Mouse (Mus musculus): Measurements from ENCODE around the gene Gm17545.

DNA sequence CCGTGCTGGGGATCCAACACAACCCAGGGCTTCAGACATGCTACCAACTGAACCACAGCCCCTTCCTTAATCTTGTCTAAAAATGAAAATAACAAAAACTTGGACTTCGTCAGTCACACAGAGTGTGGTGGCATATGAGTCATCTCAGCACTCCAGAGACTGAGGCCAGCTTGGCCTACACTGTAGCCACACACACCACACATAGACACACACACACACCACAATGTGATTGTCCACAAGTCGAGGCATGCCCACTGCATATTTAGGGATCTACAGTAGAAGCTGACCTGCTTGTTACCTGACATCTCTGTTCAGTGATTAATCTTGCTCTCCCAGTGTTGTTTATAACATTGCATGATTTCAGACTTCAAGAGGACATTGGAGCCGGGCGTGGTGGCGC lies 4.9 kb upstream of the Gm17545 start:
- TF ChIP-seq CTCF (conservative IDR thresholded peaks at IDR 0.05; ENCODE audit: insufficient read depth, insufficient read length, low read depth, low read length) (no peak), POLR2A (IDR thresholded peaks at IDR 0.05; ENCODE audit: low read depth, low read length) (no peak)
